Mouse (Mus musculus): ENCODE results near the gene Trpm8.

GRCm38 (mm10) chr1:88406078-88406806 lies 128.8 kb downstream of the Trpm8 start:
- TF ChIP-seq CTCF (IDR thresholded peaks at IDR 0.05; ENCODE audit: low read depth) (no peak), EP300 (IDR thresholded peaks at IDR 0.05; ENCODE audit: low read depth) (no peak)
